Mouse (Mus musculus) stomach, postnatal 0 days (tissue): ENCODE data around the gene Fgf10. TPM values are rescaled to one million over a fixed set of nuclear protein-coding genes. Genes with fewer than 3 reads are reported as not detected.

Experiments used
- ATAC-seq: fragments of 200-750 bp; cut with Nextera tagmentation; 2 replicates; pipeline ENCODE4 v1.8.0; 2017; ENCODE audit not compliant: low FRiP score, low TSS enrichment
- DNase-seq: peaks from one replicate; pipeline ENCODE4 v3.0.0-alpha.2; 2016; ENCODE audit warnings: low spot score
- H3K27ac ChIP-seq: fragments of 300-500 bp; sonication (generic); replicated peaks from 2 replicates; pipeline ENCODE4 v1.5.1; 2014; ENCODE audit warnings: mild to moderate bottlenecking, control low read depth
- H3K27me3 ChIP-seq: fragments of 300-500 bp; sonication (generic); 2 replicates; pipeline ENCODE4 v1.6.1; 2014; ENCODE audit warnings: low read length; ENCODE audit not compliant: control insufficient read depth, insufficient read depth
- H3K36me3 ChIP-seq: fragments of 300-500 bp; sonication (generic); 2 replicates; pipeline ENCODE4 v1.6.1; 2014; ENCODE audit warnings: low read length, mixed read lengths; ENCODE audit not compliant: control insufficient read depth, insufficient read depth
- H3K4me1 ChIP-seq: fragments of 300-500 bp; sonication (generic); replicated peaks from 2 replicates; pipeline ENCODE4 v1.6.1; 2014; ENCODE audit warnings: antibody characterized with exemption; ENCODE audit not compliant: control insufficient read depth, insufficient read depth
- H3K4me2 ChIP-seq: fragments of 300-500 bp; sonication (generic); replicated peaks from 2 replicates; pipeline ENCODE4 v1.6.1; 2014; ENCODE audit warnings: low read depth, mild to moderate bottlenecking, control low read depth, moderate library complexity
- H3K4me3 ChIP-seq: fragments of 300-500 bp; sonication (generic); 2 replicates; pipeline ENCODE4 v1.5.1; 2014; ENCODE audit warnings: low read depth, low read length, control low read depth
- H3K9ac ChIP-seq: fragments of 300-500 bp; sonication (generic); 2 replicates; pipeline ENCODE4 v1.6.1; 2014; ENCODE audit warnings: mild to moderate bottlenecking, low read length, control low read depth, mixed read lengths
- H3K9me3 ChIP-seq: fragments of 300-500 bp; sonication (generic); 2 replicates; pipeline ENCODE4 v1.6.1; 2016; ENCODE audit warnings: low read length; ENCODE audit not compliant: control insufficient read depth
- CTCF ChIP-seq: IDR thresholded peaks from 2 replicates; pipeline ENCODE4 v1.5.1; 2016; ENCODE audit warnings: antibody characterized with exemption, low read depth, mild to moderate bottlenecking, moderate library complexity
- EP300 ChIP-seq: optimal IDR thresholded peaks from 2 replicates; pipeline ENCODE3; 2016; ENCODE audit warnings: antibody characterized with exemption
- WGBS: fragments of 180-500 bp; shearing (Covaris S2); extraction: QIAGEN DNeasy Blood & Tissue Kit; methylation state at CpG from one replicate; pipeline ENCODE4 v1.1.7; 2014; 5-methylcytosine and 5-hydroxymethylcytosine counted together
- polyA plus RNA-seq: library from polyadenylated mRNA; unstranded; fragments of >200 nt; fragmentation: Nextera tagmentation; extraction: Ambion mirVana; gene quantifications from 2 replicates; pipeline ENCODE4 v1.2.1, GENCODE M21; 2015

Fgf10 gene
- polyA plus RNA-seq, 1 experiment from 2014 or later, result 1.3 TPM

- no peak for TF ChIP-seq EP300
- no peak for TF ChIP-seq CTCF
- no peaks in the 10 kb centered on the region for H3K27me3 ChIP-seq
- H3K9ac ChIP-seq, result no peak overlapping the region
- no peak for ATAC-seq
- no peak overlapping the region for H3K4me2 ChIP-seq
- no peak overlapping the region for H3K4me3 ChIP-seq
- no peak for DNase-seq
- H3K4me1 ChIP-seq, result no peaks in the 10 kb centered on the region
- WGBS, result 84% methylated on average over 2 of the region's 2 CpGs
- no peaks in the 10 kb centered on the region for H3K9me3 ChIP-seq
- no peaks in the 10 kb centered on the region for H3K36me3 ChIP-seq
- no peak overlapping the region for H3K27ac ChIP-seq
Measured at GRCm38 (mm10) chr13:118693049-118693448, 23.5 kb downstream of the Fgf10 start.

- Histone ChIP-seq H3K9ac (no peak overlapping the region), H3K9me3 (no peaks in the 10 kb centered on the region), H3K4me1 (no peaks in the 10 kb centered on the region), H3K36me3 (no peaks in the 10 kb centered on the region), H3K4me2 (no peak overlapping the region), H3K27me3 (no peaks in the 10 kb centered on the region), H3K27ac (no peak overlapping the region), H3K4me3 (no peak overlapping the region)
- DNase-seq, result no peak
- TF ChIP-seq EP300 (no peak), CTCF (no peak)
- ATAC-seq, result no peak
- 20% methylated on average over 4 of the region's 4 CpGs for WGBS
Measured at GRCm38 (mm10) chr13:118695103-118695502, 25.5 kb downstream of the Fgf10 start.

- H3K4me2 ChIP-seq, result no peak overlapping the region
Measured at GRCm38 (mm10) chr13:118703727-118704126, 34.1 kb downstream of the Fgf10 start.

GRCm38 (mm10) chr13:118705716-118706115, 36.1 kb downstream of the Fgf10 start:
- Histone ChIP-seq H3K4me3 (no peak overlapping the region), H3K4me2 (no peak overlapping the region), H3K9ac (no peak overlapping the region), H3K27ac (no peak overlapping the region), H3K4me1 (no peaks in the 10 kb centered on the region), H3K36me3 (no peaks in the 10 kb centered on the region), H3K27me3 (no peaks in the 10 kb centered on the region), H3K9me3 (no peaks in the 10 kb centered on the region)
- 72% methylated on average over 3 of the region's 3 CpGs for WGBS
- ATAC-seq (no peak), DNase-seq (no peak)
- TF ChIP-seq CTCF (no peak), EP300 (no peak)

More at GRCm38 (mm10) chr13:118703727-118704126, 34.1 kb downstream of the Fgf10 start:
- Histone ChIP-seq H3K9ac (no peak overlapping the region), H3K27ac (no peak overlapping the region), H3K27me3 (no peaks in the 10 kb centered on the region), H3K4me1 (no peaks in the 10 kb centered on the region), H3K9me3 (no peaks in the 10 kb centered on the region), H3K36me3 (no peaks in the 10 kb centered on the region), H3K4me3 (no peak overlapping the region)
- DNase-seq (no peak), ATAC-seq (no peak)
- no peak for TF ChIP-seq EP300
- TF ChIP-seq CTCF, result no peak

- Histone ChIP-seq H3K27ac (no peak overlapping the region), H3K4me1 (no peaks in the 10 kb centered on the region), H3K4me3 (no peak overlapping the region), H3K27me3 (peaks cover 3% of the 10 kb centered on the region; the same call in 1 of the 2 replicates), H3K9me3 (no peaks in the 10 kb centered on the region), H3K4me2 (no peak overlapping the region), H3K9ac (no peak overlapping the region), H3K36me3 (no peaks in the 10 kb centered on the region)
- TF ChIP-seq EP300 (no peak), CTCF (no peak)
- ATAC-seq (no peak), DNase-seq (no peak)
- WGBS, result 50% methylated on average over 1 of the region's 1 CpGs
Measured at GRCm38 (mm10) chr13:118709912-118710311, 40.3 kb downstream of the Fgf10 start.

- H3K4me1 ChIP-seq, result no peaks in the 10 kb centered on the region
- TF ChIP-seq EP300 (no peak), CTCF (no peak)
- peaks cover 3% of the 10 kb centered on the region; the same call in 1 of the 2 replicates for H3K27me3 ChIP-seq
- no peak for DNase-seq
- H3K9me3 ChIP-seq, result no peaks in the 10 kb centered on the region
- no peak overlapping the region for H3K9ac ChIP-seq
- no peaks in the 10 kb centered on the region for H3K36me3 ChIP-seq
- ATAC-seq, result no peak
- peak overlapping the region; percentile 50 for H3K4me3 ChIP-seq
- no peak overlapping the region for H3K27ac ChIP-seq
- WGBS, result 2% methylated on average over 14 of the region's 14 CpGs
- H3K4me2 ChIP-seq, result peak overlapping the region; percentile 71
Measured at GRCm38 (mm10) chr13:118713626-118714150, 44.1 kb downstream of the Fgf10 start.
